Mouse (Mus musculus) intestine, postnatal 0 days (tissue): Measurements from ENCODE around the gene Coq5. TPM values are rescaled to one million over a fixed set of nuclear protein-coding genes. Genes with fewer than 3 reads are reported as not detected.

Experiments used
- ATAC-seq: fragments of 200-750 bp; cut with Nextera tagmentation; 2 replicates; pipeline ENCODE4 v1.8.0; 2017; ENCODE audit warnings: mild to moderate bottlenecking, moderate TSS enrichment, moderate library complexity
- H3K27ac ChIP-seq: fragments of 300-500 bp; sonication (generic); 2 replicates; pipeline ENCODE4 v1.5.1; 2014; ENCODE audit warnings: mild to moderate bottlenecking, low read depth, low read length, moderate library complexity
- H3K27me3 ChIP-seq: fragments of 300-500 bp; sonication (generic); replicated peaks from 2 replicates; pipeline ENCODE4 v1.6.1; 2014; ENCODE audit warnings: low read length, mixed read lengths; ENCODE audit not compliant: control insufficient read depth, insufficient read depth
- H3K36me3 ChIP-seq: fragments of 300-500 bp; sonication (generic); 2 replicates; pipeline ENCODE4 v1.6.1; 2014; ENCODE audit warnings: mild to moderate bottlenecking, moderate library complexity; ENCODE audit not compliant: control insufficient read depth, insufficient read depth
- H3K4me1 ChIP-seq: fragments of 300-500 bp; sonication (generic); replicated peaks from 2 replicates; pipeline ENCODE4 v1.6.1; 2014; ENCODE audit warnings: antibody characterized with exemption, low read length, mixed read lengths; ENCODE audit not compliant: control insufficient read depth, insufficient read depth
- H3K4me2 ChIP-seq: fragments of 300-500 bp; sonication (generic); replicated peaks from 2 replicates; pipeline ENCODE4 v1.6.1; 2014; ENCODE audit warnings: low read depth, mild to moderate bottlenecking, moderate library complexity
- H3K4me3 ChIP-seq: fragments of 300-500 bp; sonication (generic); 2 replicates; pipeline ENCODE4 v1.5.1; 2014; ENCODE audit warnings: low read depth, low read length
- H3K9ac ChIP-seq: fragments of 300-500 bp; sonication (generic); 2 replicates; pipeline ENCODE4 v1.6.1; 2014; ENCODE audit warnings: mild to moderate bottlenecking, low read depth, low read length
- H3K9me3 ChIP-seq: fragments of 300-500 bp; sonication (generic); 2 replicates; pipeline ENCODE4 v1.6.1; 2016; ENCODE audit warnings: mixed run types; ENCODE audit not compliant: control insufficient read depth
- CTCF ChIP-seq: sonication (generic); IDR thresholded peaks from 2 replicates; pipeline ENCODE4 v1.5.1; 2016; ENCODE audit warnings: low read depth, mild to moderate bottlenecking, control low read depth, antibody characterized with exemption, moderate library complexity
- WGBS: fragments of 180-500 bp; shearing (Covaris S2); extraction: QIAGEN DNeasy Blood & Tissue Kit; methylation state at CpG from one replicate; pipeline ENCODE4 v1.1.7; 2014; 5-methylcytosine and 5-hydroxymethylcytosine counted together
- polyA plus RNA-seq: library from polyadenylated mRNA; unstranded; fragments of >200 nt; fragmentation: Nextera tagmentation; extraction: Ambion mirVana; gene quantifications from 2 replicates; pipeline ENCODE4 v1.2.1, GENCODE M21; 2015

The Coq5 gene
- polyA plus RNA-seq, 1 experiment from 2014 or later = 32.4 TPM

DNA sequence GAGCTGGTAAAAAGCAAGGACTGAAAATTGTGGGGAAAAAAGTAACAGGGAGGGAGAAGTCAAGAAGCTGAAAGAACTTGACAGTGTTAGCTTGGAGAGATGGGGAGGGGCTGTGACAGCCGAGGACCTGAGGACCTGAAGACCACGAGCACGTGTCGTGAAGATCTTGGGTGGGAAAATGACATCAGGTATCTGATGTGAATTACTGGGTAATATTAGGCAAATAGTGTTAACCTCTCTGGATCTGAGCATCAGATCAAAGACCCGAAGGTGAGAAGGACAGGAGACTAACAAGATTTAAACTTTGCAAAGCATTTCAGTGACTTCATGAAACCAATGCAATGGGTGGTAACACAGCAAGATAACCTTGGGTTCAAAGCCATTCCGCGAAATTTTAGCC lies 60.5 kb downstream of the Coq5 start:
- no peak for ATAC-seq
- H3K4me2 ChIP-seq = peak overlapping the region; percentile 83
- TF ChIP-seq CTCF = no peak
- H3K36me3 ChIP-seq = peaks cover 35% of the 10 kb centered on the region
- peak overlapping the region; percentile 91; the same call in 1 of the 2 replicates for H3K9ac ChIP-seq
- H3K4me3 ChIP-seq = peak overlapping the region; percentile 95
- no peaks in the 10 kb centered on the region for H3K9me3 ChIP-seq
- no peak overlapping the region for H3K27ac ChIP-seq
- H3K27me3 ChIP-seq = no peaks in the 10 kb centered on the region
- 0 out of 2 replicates have a peak, but pooled peaks cover 6% of the 10 kb centered on the region for H3K4me1 ChIP-seq
- 15% methylated on average over 7 of the region's 7 CpGs for WGBS

DNA sequence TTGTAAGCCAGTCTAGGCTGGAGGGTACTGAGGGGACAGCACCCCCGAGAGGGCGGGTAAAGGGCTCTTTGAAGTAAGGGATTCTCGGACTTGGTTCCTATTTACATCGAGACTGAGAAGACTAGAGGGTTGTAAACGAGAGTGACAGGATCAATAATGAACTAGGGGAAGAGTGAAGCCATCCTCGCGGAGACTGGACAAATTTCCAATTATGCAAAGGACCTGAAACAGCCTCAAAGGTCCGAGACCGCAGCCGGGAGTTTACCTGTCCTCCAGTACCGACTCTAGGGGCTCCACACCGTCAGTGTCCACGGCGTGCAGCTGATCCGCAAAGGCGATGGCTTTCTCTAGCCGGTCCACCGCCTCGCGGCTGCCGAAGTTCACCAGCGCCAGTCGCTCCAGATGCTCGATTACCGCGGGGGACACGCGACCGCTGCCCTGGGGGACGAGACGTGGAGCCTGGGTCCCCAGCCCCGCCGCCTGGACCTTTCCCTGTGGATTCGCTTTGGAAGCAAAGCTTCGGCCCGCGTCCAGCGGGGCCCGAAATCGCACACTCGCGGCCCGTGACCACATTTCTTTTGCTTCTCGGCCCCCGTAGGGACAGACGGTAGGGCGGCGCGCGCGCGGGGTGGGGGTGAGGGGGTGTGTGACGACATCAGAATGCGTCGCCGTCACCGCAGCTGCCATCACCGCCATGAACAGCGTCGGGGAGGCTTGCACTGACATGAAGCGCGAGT lies 61.3 kb downstream of the Coq5 start, which contains the start of the genes Gatc and Triap1:
Gatc (minus strand) TSS at position 602 of the 737 bp plus-strand sequence.
Triap1 (plus strand) TSS at position 649 of the 737 bp plus-strand sequence.
- ATAC-seq = peak; percentile 92

DNA sequence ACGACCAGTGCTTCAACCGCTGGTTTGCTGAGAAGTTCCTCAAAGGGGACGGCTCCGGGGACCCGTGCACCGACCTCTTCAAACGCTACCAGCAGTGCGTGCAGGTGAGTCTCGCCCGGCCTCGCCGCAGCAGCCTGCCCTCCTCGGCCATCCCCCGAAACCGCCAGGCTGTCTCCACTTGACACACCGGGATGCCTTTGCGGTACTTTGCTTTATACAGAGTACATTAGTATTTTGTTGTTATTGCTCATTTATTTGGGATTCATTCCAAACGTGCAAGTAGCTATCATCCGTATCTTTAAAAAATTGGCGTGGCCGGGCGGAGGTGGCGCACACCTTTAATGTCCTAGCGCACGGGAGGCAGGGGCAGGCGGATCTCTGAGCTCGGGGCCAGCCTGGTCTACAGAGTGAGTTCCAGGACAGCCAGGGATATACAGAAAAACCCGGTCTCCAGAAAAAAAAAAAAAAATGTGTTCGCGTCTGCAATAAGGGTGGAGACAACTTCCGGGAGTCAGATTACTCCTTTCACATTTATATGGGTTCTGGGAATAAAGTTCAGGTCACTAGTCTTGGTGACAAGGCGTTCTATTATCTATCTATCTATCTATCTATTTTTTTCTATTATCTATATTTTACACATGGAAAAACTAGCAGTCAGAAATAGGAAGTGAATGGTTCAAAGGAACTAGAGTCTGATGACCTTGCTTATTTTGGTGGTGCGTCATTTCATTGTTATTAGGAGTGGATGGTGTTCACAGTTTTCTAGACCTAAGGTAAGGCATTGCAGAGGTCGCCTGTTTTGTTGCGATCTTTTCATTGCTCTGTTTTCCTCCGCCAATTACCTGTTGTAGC lies 62.1 kb downstream of the Coq5 start:
- peak; percentile 3; the same call in 1 of the 2 replicates for TF ChIP-seq CTCF
- no peaks in the 10 kb centered on the region for H3K27me3 ChIP-seq
- ATAC-seq = peak; percentile 52
- H3K4me2 ChIP-seq = peak overlapping the region; percentile 83
- peak overlapping the region; percentile 91 for H3K9ac ChIP-seq
- peak overlapping the region; percentile 74; the same call in 1 of the 2 replicates for H3K27ac ChIP-seq
- WGBS = 7% methylated on average over 36 of the region's 36 CpGs
- H3K36me3 ChIP-seq = peaks cover 43% of the 10 kb centered on the region
- no peaks in the 10 kb centered on the region for H3K9me3 ChIP-seq
- 0 out of 2 replicates have a peak, but pooled peaks cover 6% of the 10 kb centered on the region for H3K4me1 ChIP-seq
- peak overlapping the region; percentile 95 for H3K4me3 ChIP-seq

More for the DNA sequence above, 61.3 kb downstream of the Coq5 start, which contains the start of the genes Gatc and Triap1:
- 0 out of 2 replicates have a peak, but pooled peaks cover 6% of the 10 kb centered on the region for H3K4me1 ChIP-seq
- peak within 1 kb of the TSS; percentile 95 for H3K4me3 ChIP-seq
- no peaks in the 10 kb centered on the region for H3K9me3 ChIP-seq
- no peaks in the 10 kb centered on the region for H3K27me3 ChIP-seq
- peak within 1 kb of the TSS; percentile 74 for H3K27ac ChIP-seq
- under 1% methylated on average over 62 of the region's 62 CpGs for WGBS
- TF ChIP-seq CTCF = peak; percentile 17; the same call in 1 of the 2 replicates
- peak within 1 kb of the TSS; percentile 91 for H3K9ac ChIP-seq
- H3K4me2 ChIP-seq = peak within 1 kb of the TSS; percentile 83
- peaks cover 35% of the 10 kb centered on the region for H3K36me3 ChIP-seq

Other genes starting within 250 kb of the Coq5 start
- gene Gm10401, start 181.4 kb upstream of the Coq5 start, polyA plus RNA-seq = 13.8 and 17.0 TPM in 2 replicates
- 100 and 113 TPM in 2 replicates for gene Acads, start 160.3 kb upstream of the Coq5 start, polyA plus RNA-seq
- 10.1 and 12.2 TPM in 2 replicates for gene Unc119b, start 144.7 kb upstream of the Coq5 start, polyA plus RNA-seq
- gene Mlec, start 121.5 kb upstream of the Coq5 start, polyA plus RNA-seq = 56.7 and 59.7 TPM in 2 replicates
- 0.57 and 0.90 TPM in 2 replicates for gene Cabp1, start 85.3 kb upstream of the Coq5 start, polyA plus RNA-seq
- gene Pop5, start 43.8 kb upstream of the Coq5 start, polyA plus RNA-seq = 75.7 and 77.1 TPM in 2 replicates
- gene Rnf10, start 6.8 kb upstream of the Coq5 start, polyA plus RNA-seq = 64.9 and 69.1 TPM in 2 replicates
- 510 and 539 TPM in 2 replicates for gene Dynll1, start 21.3 kb downstream of the Coq5 start, polyA plus RNA-seq
- 105 and 117 TPM in 2 replicates for gene Srsf9, start 47.5 kb downstream of the Coq5 start, polyA plus RNA-seq
- 12.9 and 15.2 TPM in 2 replicates for gene Gatc, start 61.5 kb downstream of the Coq5 start, polyA plus RNA-seq
- gene Triap1, start 61.6 kb downstream of the Coq5 start, polyA plus RNA-seq = 49.8 and 51.9 TPM in 2 replicates
- 2,037 and 2,087 TPM in 2 replicates for gene Cox6a1, start 69.3 kb downstream of the Coq5 start, polyA plus RNA-seq
- 4.1 and 4.3 TPM in 2 replicates for gene Msi1, start 149.9 kb downstream of the Coq5 start, polyA plus RNA-seq
- gene Pla2g1b, start 186.6 kb downstream of the Coq5 start, polyA plus RNA-seq = 0.78 and 0.98 TPM in 2 replicates
- 5.0 and 6.4 TPM in 2 replicates for gene Sirt4, start 205.1 kb downstream of the Coq5 start, polyA plus RNA-seq
- gene Pxn, start 227.0 kb downstream of the Coq5 start, polyA plus RNA-seq = 65.1 and 71.1 TPM in 2 replicates